Mouse (Mus musculus) embryonic fibroblast, embryonic 13.5 days (primary cell): ENCODE results near the gene Mpdu1. TPM values are rescaled to one million over a fixed set of nuclear protein-coding genes. Genes with fewer than 3 reads are reported as not detected.
"Not testable (repeated sequence)": the region's sequence is repeated elsewhere in the genome, so short reads cannot be mapped to it uniquely, and the experiment has no call there.

ENCODE experiments used
- H3K27ac ChIP-seq: 2 replicates; pipeline ENCODE4 v1.5.1; 2012; ENCODE audit warnings: low read length, control low read depth, inconsistent platforms; ENCODE audit not compliant: insufficient read depth
- H3K4me1 ChIP-seq: 2 replicates; pipeline ENCODE4 v1.6.1; 2011; ENCODE audit warnings: low read length; ENCODE audit not compliant: control insufficient read depth, insufficient read depth
- H3K4me3 ChIP-seq: 2 replicates; pipeline ENCODE4 v1.5.1; 2011; ENCODE audit warnings: mild to moderate bottlenecking, control low read depth, low read length; ENCODE audit not compliant: insufficient read depth
- CTCF ChIP-seq: IDR thresholded peaks from 2 replicates; pipeline ENCODE4 v1.5.1; 2011; ENCODE audit warnings: mild to moderate bottlenecking, control low read depth, low read length, moderate library complexity, borderline replicate concordance; ENCODE audit not compliant: insufficient read depth
- POLR2A ChIP-seq: IDR thresholded peaks from 2 replicates; pipeline ENCODE4 v1.6.1; 2011; ENCODE audit warnings: low read depth, mild to moderate bottlenecking, control low read depth, low read length, moderate library complexity
- polyA plus RNA-seq: library from polyadenylated mRNA; stranded (reverse); fragments of >200 nt; gene quantifications from 2 replicates; pipeline ENCODE4 v1.2.4, GENCODE M21; 2011; ENCODE audit warnings: low read depth; ENCODE audit not compliant: missing spikeins, insufficient read length

The Mpdu1 gene
- polyA plus RNA-seq, 1 experiment, result 47.8 TPM

DNA sequence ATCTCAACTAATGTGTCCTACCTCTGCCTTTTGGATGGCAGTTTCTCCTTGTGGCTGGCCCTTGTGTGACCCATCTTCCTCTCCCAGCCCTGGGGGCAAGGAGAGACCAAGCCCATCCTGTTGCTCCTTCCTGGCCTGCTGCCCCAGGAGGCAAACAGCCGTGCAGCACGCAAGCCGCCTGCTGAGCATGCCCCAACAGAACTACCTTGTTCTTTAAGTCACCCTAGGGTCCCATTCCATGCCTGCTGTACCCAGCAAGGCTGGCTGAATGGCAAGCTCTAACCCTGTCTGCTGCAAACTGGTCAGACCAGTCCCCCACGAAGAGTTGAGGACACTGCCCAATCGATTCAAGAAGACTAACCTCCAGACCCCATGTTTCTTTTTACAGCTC is 6.4 kb downstream of the Mpdu1 start:
- no peak overlapping the region for H3K27ac ChIP-seq
- H3K4me3 ChIP-seq, result no peak overlapping the region
- 0 out of 2 replicates have a peak, but pooled peaks cover 4% of the 10 kb centered on the region for H3K4me1 ChIP-seq
- TF ChIP-seq CTCF (no peak), POLR2A (no peak)

DNA sequence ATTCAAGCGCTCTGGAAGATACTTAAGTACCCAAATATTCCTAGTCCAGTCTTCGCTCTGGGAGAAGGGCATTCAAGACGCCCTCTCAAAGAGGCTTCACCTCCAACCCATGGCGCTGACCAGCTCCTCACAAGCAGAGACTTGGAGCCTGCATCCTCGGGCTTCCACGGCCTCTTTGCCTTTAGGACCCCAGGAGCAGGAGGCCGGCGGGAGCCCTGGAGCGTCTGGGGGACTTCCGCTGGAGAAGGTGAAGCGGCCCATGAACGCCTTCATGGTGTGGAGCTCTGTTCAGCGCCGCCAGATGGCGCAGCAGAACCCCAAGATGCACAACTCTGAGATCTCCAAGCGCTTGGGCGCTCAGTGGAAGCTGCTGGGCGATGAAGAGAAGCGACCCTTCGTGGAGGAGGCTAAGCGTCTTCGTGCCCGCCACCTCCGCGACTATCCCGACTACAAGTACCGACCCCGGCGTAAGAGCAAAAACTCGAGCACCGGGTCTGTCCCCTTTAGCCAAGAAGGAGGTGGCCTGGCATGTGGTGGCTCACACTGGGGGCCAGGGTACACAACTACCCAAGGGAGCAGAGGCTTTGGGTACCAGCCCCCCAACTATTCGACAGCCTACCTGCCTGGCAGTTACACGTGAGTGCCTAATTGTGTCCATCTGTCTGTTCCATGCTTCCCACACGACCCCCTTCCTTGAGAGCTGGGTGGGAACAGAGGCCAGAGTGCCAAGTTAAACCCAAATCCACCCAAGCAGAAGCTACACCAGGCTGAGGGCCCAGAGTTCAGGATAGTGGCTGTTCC is 7.0 kb downstream of the Mpdu1 start, which contains the start of gene Sox15:
Gene Sox15 (plus strand): TSS at position 51 of the 801 bp plus-strand sequence.
- no peak within 1 kb of the TSS for H3K4me3 ChIP-seq
- 0 out of 2 replicates have a peak, but pooled peaks cover 4% of the 10 kb centered on the region for H3K4me1 ChIP-seq

DNA sequence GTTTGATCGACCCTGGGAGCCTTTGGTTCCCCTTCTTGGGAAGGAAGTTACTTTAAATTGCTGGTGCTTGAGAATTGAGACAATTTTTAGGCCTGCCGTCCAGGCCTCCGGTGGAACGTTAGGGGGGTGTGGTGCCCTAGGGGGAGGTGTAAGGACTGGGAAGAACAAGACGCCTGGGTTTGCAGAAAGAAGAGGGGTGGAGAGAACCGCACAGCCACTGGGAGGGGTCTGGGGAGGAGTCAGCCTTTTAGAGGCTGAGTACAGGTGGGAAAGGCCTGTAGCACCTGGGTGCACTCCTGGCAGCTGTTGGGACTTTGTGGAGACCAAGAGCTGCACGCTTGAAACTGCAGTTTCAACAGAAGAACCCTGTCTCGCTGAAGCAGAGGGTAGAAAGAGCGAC is 7.7 kb downstream of the Mpdu1 start:
- TF ChIP-seq POLR2A (no peak), CTCF (no peak)
- H3K4me3 ChIP-seq, result no peak overlapping the region

More for the DNA sequence above, 7.0 kb downstream of the Mpdu1 start, which contains the start of gene Sox15:
- TF ChIP-seq CTCF (peak; percentile 80), POLR2A (no peak)
- H3K27ac ChIP-seq, result no peak within 1 kb of the TSS

DNA sequence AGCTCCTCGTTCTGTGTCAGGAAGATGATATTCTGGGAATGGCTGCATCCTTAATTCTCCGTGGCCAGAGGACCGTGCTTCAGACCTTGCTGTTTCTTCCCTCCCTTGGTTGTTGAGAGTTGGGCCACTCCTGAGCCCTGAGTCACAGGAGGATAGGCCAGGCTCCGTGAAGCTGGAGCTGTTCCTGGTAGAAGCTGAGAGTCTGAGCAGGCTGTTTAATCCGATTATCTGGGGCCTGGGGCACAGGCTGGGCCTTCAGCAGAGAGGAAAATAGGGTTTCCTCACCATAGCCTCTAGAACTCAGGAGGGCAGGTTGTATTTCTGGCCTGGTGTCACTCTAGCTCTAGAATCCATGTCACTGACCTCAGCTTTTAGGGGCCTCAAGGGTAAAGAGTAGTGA is 9.0 kb downstream of the Mpdu1 start:
- TF ChIP-seq POLR2A (no peak), CTCF (no peak)
- Histone ChIP-seq H3K27ac (no peak overlapping the region), H3K4me1 (0 out of 2 replicates have a peak, but pooled peaks cover 4% of the 10 kb centered on the region), H3K4me3 (no peak overlapping the region)

More for the DNA sequence above, 7.7 kb downstream of the Mpdu1 start:
- H3K4me1 ChIP-seq, result 0 out of 2 replicates have a peak, but pooled peaks cover 4% of the 10 kb centered on the region
- no peak overlapping the region for H3K27ac ChIP-seq

DNA sequence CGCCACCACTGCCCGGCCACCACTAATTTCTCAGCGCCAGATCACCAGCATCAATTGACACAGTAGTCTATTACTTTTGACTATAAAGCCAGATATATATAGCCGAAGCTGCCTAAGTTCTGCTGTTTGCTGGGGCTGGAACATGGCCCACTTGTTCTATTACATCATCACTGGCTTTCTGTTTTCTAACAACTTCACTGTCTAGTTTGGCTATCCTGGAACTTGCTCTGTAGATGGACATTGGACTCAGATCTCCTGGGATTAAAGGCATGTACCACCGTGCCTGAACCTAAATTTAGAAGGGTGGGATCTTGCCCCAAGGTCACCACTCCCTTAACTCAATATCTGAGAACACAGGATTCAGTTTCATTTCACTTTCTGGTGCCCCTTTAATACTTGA is 16.6 kb downstream of the Mpdu1 start:
- TF ChIP-seq CTCF (no peak), POLR2A (no peak)
- H3K27ac ChIP-seq, result no peak overlapping the region
- no peak overlapping the region for H3K4me3 ChIP-seq
- H3K4me1 ChIP-seq, result no peaks in the 10 kb centered on the region

- 0 out of 2 replicates have a peak, but pooled peaks cover 2% of the 10 kb centered on the region for H3K4me1 ChIP-seq
- no peak overlapping the region for H3K4me3 ChIP-seq
- TF ChIP-seq CTCF, result no peak
- TF ChIP-seq POLR2A, result no peak
- no peak overlapping the region for H3K27ac ChIP-seq
Observed at GRCm38 (mm10) chr11:69635471-69635870, 27.0 kb downstream of the Mpdu1 start.

DNA sequence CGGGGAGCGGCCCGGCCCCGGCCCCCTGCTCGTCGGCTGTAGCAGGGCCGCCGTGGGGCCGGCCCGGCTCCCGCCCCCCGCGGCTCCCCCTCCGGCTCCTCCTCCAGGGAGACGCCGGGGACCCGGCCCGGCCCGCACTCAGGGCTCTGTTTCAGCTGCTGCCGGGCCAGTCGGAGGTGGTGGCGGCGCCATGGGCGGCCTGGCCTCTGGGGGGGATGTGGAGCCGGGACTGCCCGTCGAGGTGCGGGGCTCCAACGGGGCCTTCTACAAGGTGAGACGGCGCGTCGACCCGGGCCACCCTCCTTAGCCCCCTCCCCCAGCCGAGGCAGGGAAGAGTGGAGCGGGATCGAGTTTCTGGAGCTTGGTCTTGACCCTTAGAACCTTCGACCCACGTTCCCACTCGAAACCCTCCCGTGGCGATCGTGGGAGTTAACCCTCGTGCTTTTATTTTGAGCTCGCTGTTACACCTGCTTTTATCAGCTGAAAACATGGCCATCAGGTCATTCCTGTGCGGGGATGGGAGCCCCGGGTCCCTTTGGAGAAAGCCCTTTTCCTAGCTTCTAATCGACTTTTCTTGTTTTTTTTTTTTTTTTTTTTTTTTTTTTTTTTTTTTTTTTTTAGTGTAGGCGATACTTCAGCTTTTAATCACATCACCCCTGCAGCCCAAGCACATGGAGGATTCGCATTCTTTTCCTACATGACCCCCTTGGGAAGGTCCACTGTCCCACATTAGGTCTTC is 29.1 kb downstream of the Mpdu1 start:
- H3K27ac ChIP-seq, result peak overlapping the region; percentile 57
- 0 out of 2 replicates have a peak, but pooled peaks cover 2% of the 10 kb centered on the region for H3K4me1 ChIP-seq
- no peak for TF ChIP-seq CTCF
- TF ChIP-seq POLR2A, result no peak
- H3K4me3 ChIP-seq, result peak overlapping the region; percentile 88

DNA sequence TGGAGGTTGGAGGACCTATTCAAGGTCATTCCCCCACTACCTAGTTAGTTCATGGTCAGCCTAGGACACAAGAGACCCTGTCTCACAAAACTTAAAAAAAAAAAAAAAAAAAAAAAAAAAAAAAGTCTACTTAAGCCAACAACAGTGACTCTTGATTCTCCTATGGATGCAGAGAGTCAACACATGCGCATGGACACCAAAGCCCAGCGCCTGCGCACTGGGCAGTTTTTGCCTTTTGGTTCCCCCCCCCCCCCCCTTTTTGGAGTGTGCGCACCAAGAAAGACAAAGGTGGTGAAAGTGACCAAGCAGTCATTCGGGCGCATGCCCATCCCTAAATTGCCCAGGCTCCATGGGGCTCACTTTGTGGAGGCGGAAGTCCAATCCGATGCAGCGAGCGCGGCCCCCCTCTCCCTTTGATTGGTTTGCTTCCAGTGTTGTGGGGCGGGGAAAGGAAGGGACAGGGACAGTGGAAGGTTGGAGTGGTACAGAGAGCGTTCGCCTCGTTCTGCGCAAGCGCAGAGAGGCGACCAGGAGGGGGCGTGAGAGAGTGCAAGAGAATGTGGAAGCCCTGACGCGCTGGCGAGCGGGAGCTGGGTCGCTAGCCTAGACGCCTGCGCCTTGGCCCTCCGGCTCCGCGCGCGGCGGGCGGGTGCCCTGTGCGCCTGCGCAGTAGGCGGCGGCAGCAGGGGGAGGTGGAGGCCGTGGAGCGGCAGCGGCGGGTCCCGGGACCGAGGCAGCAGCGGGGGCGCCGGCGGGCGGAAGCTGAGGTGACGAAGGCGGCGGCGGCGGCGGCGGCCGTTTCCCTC is 30.0 kb downstream of the Mpdu1 start, which contains the start of gene Fxr2:
Gene Fxr2 (plus strand): TSS at position 707 of the 806 bp plus-strand sequence.
- Histone ChIP-seq H3K27ac (peak within 1 kb of the TSS; percentile 88), H3K4me1 (0 out of 2 replicates have a peak, but pooled peaks cover 2% of the 10 kb centered on the region), H3K4me3 (peak within 1 kb of the TSS; percentile 88)
- TF ChIP-seq CTCF (peak; percentile 81), POLR2A (peak; percentile 57)

- H3K4me1 ChIP-seq, result no peaks in the 10 kb centered on the region
- no peak overlapping the region for H3K27ac ChIP-seq
- TF ChIP-seq CTCF (no peak), POLR2A (no peak)
- H3K4me3 ChIP-seq, result no peak overlapping the region
Observed at GRCm38 (mm10) chr11:69629802-69630201, 32.6 kb downstream of the Mpdu1 start.

GRCm38 (mm10) chr11:69628286-69628685 is 34.2 kb downstream of the Mpdu1 start:
- Histone ChIP-seq H3K4me1 (no peaks in the 10 kb centered on the region), H3K27ac (no peak overlapping the region), H3K4me3 (no peak overlapping the region)
- TF ChIP-seq CTCF (peak; percentile 99), POLR2A (peak; percentile 18; the same call in 1 of the 2 replicates)

DNA sequence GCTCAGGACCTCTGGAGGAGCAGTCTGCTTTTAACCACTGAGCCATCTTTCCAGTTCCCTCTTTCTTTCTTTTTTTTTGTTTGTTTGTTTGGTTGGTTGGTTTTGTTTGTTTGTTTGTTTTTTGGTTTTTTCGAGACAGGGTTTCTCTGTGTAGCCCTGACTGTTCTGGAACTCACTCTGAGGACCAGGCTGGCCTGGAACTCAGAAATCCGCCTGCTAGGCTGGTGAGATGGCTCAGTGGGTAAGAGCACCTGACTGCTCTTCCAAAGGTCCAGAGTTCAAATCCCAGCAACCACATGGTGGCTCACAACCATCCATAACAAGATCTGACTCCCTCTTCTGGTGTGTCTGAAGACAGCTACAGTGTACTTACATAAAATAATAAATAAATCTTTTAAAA is 38.1 kb downstream of the Mpdu1 start:
- not testable (repeated sequence) for H3K27ac ChIP-seq, H3K4me3 ChIP-seq, H3K4me1 ChIP-seq
